Mouse (Mus musculus) midbrain, postnatal 0 days (tissue): Measurements from ENCODE around the gene Cep135. TPM values are rescaled to one million over a fixed set of nuclear protein-coding genes. Genes with fewer than 3 reads are reported as not detected.

Experiments
- ATAC-seq: fragments of 200-750 bp; cut with Nextera tagmentation; 2 replicates; pipeline ENCODE4 v1.8.0; 2017; ENCODE audit warnings: moderate number of reproducible peaks, mild to moderate bottlenecking, moderate TSS enrichment, moderate library complexity; ENCODE audit not compliant: low FRiP score
- DNase-seq: peaks from one replicate; pipeline ENCODE4 v3.0.0-alpha.2; 2015; ENCODE audit warnings: low spot score
- H3K27ac ChIP-seq: fragments of 300-500 bp; sonication (generic); 2 replicates; pipeline ENCODE4 v1.5.1; 2014; ENCODE audit warnings: low read depth, mild to moderate bottlenecking, low read length, mixed read lengths
- H3K27me3 ChIP-seq: fragments of 300-500 bp; sonication (generic); 2 replicates; pipeline ENCODE4 v1.6.1; 2014; ENCODE audit warnings: low read length, control low read depth, mixed read lengths; ENCODE audit not compliant: insufficient read depth
- H3K36me3 ChIP-seq: fragments of 300-500 bp; sonication (generic); 2 replicates; pipeline ENCODE4 v1.6.1; 2014; ENCODE audit warnings: low read length, control low read depth, mixed read lengths; ENCODE audit not compliant: insufficient read depth
- H3K4me1 ChIP-seq: fragments of 300-500 bp; sonication (generic); 2 replicates; pipeline ENCODE4 v1.6.1; 2014; ENCODE audit warnings: mild to moderate bottlenecking, control low read depth, antibody characterized with exemption, low read length, mixed read lengths; ENCODE audit not compliant: insufficient read depth
- H3K4me2 ChIP-seq: fragments of 300-500 bp; sonication (generic); 2 replicates; pipeline ENCODE4 v1.6.1; 2014; ENCODE audit warnings: low read depth, mild to moderate bottlenecking, low read length, mixed read lengths; ENCODE audit not compliant: poor library complexity, severe bottlenecking
- H3K4me3 ChIP-seq: fragments of 300-500 bp; sonication (generic); 2 replicates; pipeline ENCODE4 v1.5.1; 2014; ENCODE audit warnings: low read depth, mild to moderate bottlenecking, low read length, moderate library complexity
- H3K9ac ChIP-seq: fragments of 300-500 bp; sonication (generic); replicated peaks from 2 replicates; pipeline ENCODE4 v1.6.1; 2014; ENCODE audit warnings: mild to moderate bottlenecking, low read length, moderate library complexity, mixed read lengths; ENCODE audit not compliant: poor library complexity, severe bottlenecking
- H3K9me3 ChIP-seq: fragments of 300-500 bp; sonication (generic); 2 replicates; pipeline ENCODE4 v1.6.1; 2016; ENCODE audit warnings: low read length, control low read depth
- CTCF ChIP-seq: IDR thresholded peaks from 2 replicates; pipeline ENCODE4 v1.5.1; 2016; ENCODE audit warnings: antibody characterized with exemption, mild to moderate bottlenecking
- WGBS: fragments of 180-500 bp; shearing (Covaris S2); extraction: QIAGEN DNeasy Blood & Tissue Kit; methylation state at CpG from one replicate; pipeline ENCODE4 v1.1.7; 2014; 5-methylcytosine and 5-hydroxymethylcytosine counted together
- polyA plus RNA-seq: library from polyadenylated mRNA; unstranded; fragments of >200 nt; fragmentation: Nextera tagmentation; extraction: Ambion mirVana; gene quantifications from 2 replicates; pipeline ENCODE4 v1.2.1, GENCODE M21; 2015
- total RNA-seq: library from RNA; depleted of rRNA; stranded (reverse); fragments of >200 nt; gene quantifications from 2 replicates; pipeline ENCODE4 v1.2.3, GENCODE M21; 2014

Cep135 gene
- total and polyA plus RNA-seq, 2 experiments from 2014 or later: 2.5 to 4.0 TPM

GRCm38 (mm10) chr5:76627770-76628169 lies 39.3 kb downstream of the Cep135 start:
- 91% methylated on average over 1 of the region's 1 CpGs for WGBS
- no peak for DNase-seq
- no peak overlapping the region for H3K9ac ChIP-seq

GRCm38 (mm10) chr5:76634012-76634411 lies 45.5 kb downstream of the Cep135 start:
- H3K27me3 ChIP-seq: no peaks in the 10 kb centered on the region
- H3K4me2 ChIP-seq: no peak overlapping the region
- H3K36me3 ChIP-seq: peaks cover 23% of the 10 kb centered on the region
- no peaks in the 10 kb centered on the region for H3K4me1 ChIP-seq
- WGBS: 84% methylated on average over 10 of the region's 10 CpGs
- no peak overlapping the region for H3K9ac ChIP-seq
- ATAC-seq (no peak), DNase-seq (no peak)
- H3K27ac ChIP-seq: no peak overlapping the region
- no peak overlapping the region for H3K4me3 ChIP-seq
- TF ChIP-seq CTCF: no peak
- no peaks in the 10 kb centered on the region for H3K9me3 ChIP-seq

More at GRCm38 (mm10) chr5:76627770-76628169, 39.3 kb downstream of the Cep135 start:
- Histone ChIP-seq H3K9me3 (no peaks in the 10 kb centered on the region), H3K4me2 (no peak overlapping the region), H3K27ac (no peak overlapping the region), H3K4me1 (no peaks in the 10 kb centered on the region), H3K4me3 (no peak overlapping the region), H3K27me3 (no peaks in the 10 kb centered on the region), H3K36me3 (peaks cover 14% of the 10 kb centered on the region)
- ATAC-seq: no peak
- no peak for TF ChIP-seq CTCF

GRCm38 (mm10) chr5:76635592-76635991 lies 47.1 kb downstream of the Cep135 start:
- H3K9ac ChIP-seq: no peak overlapping the region
- peaks cover 25% of the 10 kb centered on the region for H3K36me3 ChIP-seq
- no peaks in the 10 kb centered on the region for H3K9me3 ChIP-seq
- H3K4me3 ChIP-seq: no peak overlapping the region
- no peak overlapping the region for H3K4me2 ChIP-seq
- DNase-seq (no peak), ATAC-seq (no peak)
- H3K27ac ChIP-seq: no peak overlapping the region
- TF ChIP-seq CTCF: no peak
- WGBS: 84% methylated on average over 2 of the region's 2 CpGs
- no peaks in the 10 kb centered on the region for H3K4me1 ChIP-seq
- H3K27me3 ChIP-seq: no peaks in the 10 kb centered on the region

DNA sequence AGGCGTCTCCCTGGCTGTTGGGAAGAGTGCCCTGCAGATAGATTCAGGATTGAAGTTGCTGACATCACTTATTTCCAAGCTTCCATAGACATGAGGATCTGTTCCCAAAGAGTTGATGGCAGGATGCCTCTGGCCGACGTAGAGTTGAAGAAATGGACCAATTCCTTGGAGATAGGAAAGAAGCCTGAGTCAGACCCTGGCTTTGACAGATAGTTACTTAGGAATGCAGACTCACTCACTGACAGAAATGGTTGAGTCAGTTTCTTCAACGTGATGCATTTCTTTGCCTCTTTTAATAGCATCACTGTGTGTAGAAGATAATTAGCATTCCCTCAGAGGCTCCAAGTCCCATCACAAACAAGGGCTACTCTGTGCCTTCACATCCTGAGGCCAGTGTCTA lies 53.6 kb downstream of the Cep135 start:
- no peak for ATAC-seq
- Histone ChIP-seq H3K36me3 (peaks cover 23% of the 10 kb centered on the region), H3K27ac (no peak overlapping the region), H3K4me3 (no peak overlapping the region), H3K4me2 (no peak overlapping the region), H3K9me3 (no peaks in the 10 kb centered on the region), H3K4me1 (no peaks in the 10 kb centered on the region), H3K9ac (no peak overlapping the region), H3K27me3 (no peaks in the 10 kb centered on the region)
- 91% methylated on average over 4 of the region's 4 CpGs for WGBS
- DNase-seq: no peak
- no peak for TF ChIP-seq CTCF

DNA sequence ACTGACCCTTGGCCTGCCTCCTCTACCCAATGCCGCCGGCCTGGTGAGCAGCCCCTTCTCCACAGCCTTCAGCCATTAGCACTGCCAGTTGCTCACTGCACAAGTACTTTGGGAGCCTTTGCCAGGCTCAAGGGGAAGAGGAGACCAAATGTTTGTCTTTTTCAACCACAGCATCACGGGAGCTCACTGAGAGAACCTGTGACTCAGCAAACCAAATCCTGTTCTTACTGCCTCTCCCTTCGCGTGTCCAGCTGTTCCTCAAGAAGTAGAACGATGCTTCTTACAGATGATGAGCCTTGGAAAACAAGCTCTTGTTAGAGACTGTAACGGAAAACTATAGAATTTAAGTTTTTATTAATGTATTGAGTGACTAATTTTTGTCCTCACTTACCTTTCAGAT lies 55.7 kb downstream of the Cep135 start:
- H3K4me2 ChIP-seq: no peak overlapping the region
- 94% methylated on average over 7 of the region's 7 CpGs for WGBS

GRCm38 (mm10) chr5:76645091-76645868 lies 56.8 kb downstream of the Cep135 start:
- no peak for TF ChIP-seq CTCF
- DNase-seq (no peak), ATAC-seq (no peak)
- no peaks in the 10 kb centered on the region for H3K9me3 ChIP-seq
- H3K4me1 ChIP-seq: no peaks in the 10 kb centered on the region
- no peak overlapping the region for H3K4me2 ChIP-seq
- 89% methylated on average over 10 of the region's 10 CpGs for WGBS
- H3K36me3 ChIP-seq: peaks cover 11% of the 10 kb centered on the region; the same call in 1 of the 2 replicates
- no peak overlapping the region for H3K4me3 ChIP-seq
- H3K27ac ChIP-seq: no peak overlapping the region
- H3K9ac ChIP-seq: no peak overlapping the region
- H3K27me3 ChIP-seq: no peaks in the 10 kb centered on the region

More for the DNA sequence above, 55.7 kb downstream of the Cep135 start:
- ATAC-seq (no peak), DNase-seq (no peak)
- no peaks in the 10 kb centered on the region for H3K9me3 ChIP-seq
- TF ChIP-seq CTCF: no peak
- H3K4me3 ChIP-seq: no peak overlapping the region
- no peaks in the 10 kb centered on the region for H3K4me1 ChIP-seq
- H3K9ac ChIP-seq: no peak overlapping the region
- H3K27me3 ChIP-seq: no peaks in the 10 kb centered on the region
- H3K36me3 ChIP-seq: peaks cover 16% of the 10 kb centered on the region; the same call in 1 of the 2 replicates
- H3K27ac ChIP-seq: no peak overlapping the region
